Mouse (Mus musculus) CD4-positive, CD25-positive, alpha-beta regulatory T cell, adult 4 months (primary cell): ENCODE data around the gene Slc17a6. TPM values are rescaled to one million over a fixed set of nuclear protein-coding genes. Genes with fewer than 3 reads are reported as not detected.
"Not testable (repeated sequence)": the region's sequence is repeated elsewhere in the genome, so short reads cannot be mapped to it uniquely, and the experiment has no call there.

ENCODE experiments used
- ATAC-seq: one replicate; pipeline ENCODE4 v1.8.0; 2017
- polyA plus RNA-seq, 2 experiments: library from polyadenylated mRNA; unstranded; fragments of 100-300 nt; shearing (Covaris generic); gene quantifications; one replicate each; pipeline ENCODE4 v1.2.1; 2017

The Slc17a6 gene
- polyA plus RNA-seq, 2 experiments from 2014 or later = not detected

DNA sequence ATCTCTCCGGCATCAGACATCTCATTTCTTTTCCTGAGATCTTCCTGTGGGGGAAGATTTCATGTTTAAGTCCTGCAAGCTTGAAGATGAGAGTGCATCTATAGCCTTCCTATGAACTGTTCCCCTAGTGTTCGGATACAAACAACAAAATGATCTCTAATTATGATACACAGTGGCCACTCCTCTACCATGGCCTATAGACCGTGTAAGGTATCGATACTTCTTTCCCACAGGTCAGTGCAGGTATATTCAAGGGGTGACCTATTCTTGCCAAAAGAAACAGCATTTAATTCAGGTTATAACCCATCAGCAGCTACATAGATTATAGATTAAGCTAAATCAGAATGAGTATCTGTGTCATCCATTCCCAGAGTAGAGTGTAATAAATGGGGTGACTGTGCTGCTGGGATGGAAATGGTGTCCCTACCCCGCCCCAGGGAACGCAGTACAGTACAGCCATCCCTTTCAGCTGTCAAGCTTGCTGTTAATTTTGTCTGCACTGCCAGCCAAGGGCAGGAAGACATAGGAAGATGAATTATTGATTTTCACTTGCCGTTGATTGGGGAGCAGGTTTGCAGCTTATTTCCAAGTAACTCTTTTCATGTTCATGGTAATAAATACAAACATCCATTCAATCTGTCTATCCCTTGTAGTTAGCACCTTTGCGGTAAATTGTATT, 71.9 kb downstream of the Slc17a6 start:
- ATAC-seq = no peak

GRCm38 (mm10) chr7:51694452-51694851, 72.6 kb downstream of the Slc17a6 start:
- ATAC-seq = no peak

GRCm38 (mm10) chr7:51709508-51709907, 87.7 kb downstream of the Slc17a6 start:
- no peak for ATAC-seq

DNA sequence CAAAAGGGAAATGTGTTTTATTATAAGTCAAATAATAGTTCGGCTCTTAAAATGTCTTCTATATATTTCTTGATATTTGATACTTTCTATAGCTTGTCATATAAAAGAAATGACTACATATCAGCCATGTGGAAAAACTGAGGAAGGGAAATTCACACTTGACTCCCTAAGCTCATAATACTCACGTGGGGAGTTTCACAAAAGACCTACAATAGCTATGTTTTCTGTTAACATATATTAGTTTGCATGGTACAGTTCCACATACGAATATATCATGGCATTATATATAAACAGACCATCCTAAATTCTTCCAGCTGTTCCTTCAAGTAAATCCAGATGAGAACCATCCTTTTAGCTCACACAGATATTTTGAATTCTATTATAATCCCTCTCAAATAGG, 88.5 kb downstream of the Slc17a6 start:
- not testable (repeated sequence) for ATAC-seq

DNA sequence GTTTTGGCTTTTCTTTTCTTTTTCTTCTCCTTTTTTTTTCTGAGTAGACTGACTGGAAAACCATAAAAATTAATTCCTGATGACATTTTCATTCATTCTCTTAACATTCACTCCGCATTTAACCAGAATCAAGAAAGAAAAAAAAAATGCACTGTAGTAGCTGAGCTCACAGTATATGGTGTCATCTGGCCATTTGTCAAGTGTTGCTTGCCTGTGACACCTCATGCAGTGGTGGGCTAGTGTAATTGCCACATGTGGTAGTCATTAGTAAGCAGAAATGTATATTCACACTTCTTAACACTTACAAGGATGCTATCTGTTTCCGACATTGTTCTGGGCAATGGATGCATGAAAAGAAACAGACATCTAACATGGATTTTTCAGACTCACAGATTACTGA, 94.0 kb downstream of the Slc17a6 start:
- no peak for ATAC-seq

Other genes starting within 250 kb of the Slc17a6 start
- under 1 TPM in 1 of 2 experiments, not detected in 1; 0.07 TPM for gene Ano5, start 111.0 kb upstream of the Slc17a6 start, polyA plus RNA-seq
- gene Gas2, start 240.0 kb downstream of the Slc17a6 start, polyA plus RNA-seq = 1 to 10 TPM; 2.1 to 2.3 TPM
- gene Fancf, start 240.3 kb downstream of the Slc17a6 start, polyA plus RNA-seq = 1 to 10 TPM in 1 of 2 experiments, under 1 TPM in 1; 0.73 to 1.5 TPM